Mouse (Mus musculus) neural tube, embryonic 13.5 days (tissue): ENCODE measurements around the gene Fgfr2. TPM values are rescaled to one million over a fixed set of nuclear protein-coding genes. Genes with fewer than 3 reads are reported as not detected.

Experiments used
- ATAC-seq: fragments of 200-750 bp; cut with Nextera tagmentation; 2 replicates; pipeline ENCODE4 v1.8.0; 2017; ENCODE audit warnings: low read depth, mild to moderate bottlenecking, moderate TSS enrichment, moderate library complexity
- H3K27ac ChIP-seq: fragments of 300-500 bp; sonication (generic); replicated peaks from 2 replicates; pipeline ENCODE4 v1.5.1; 2015; ENCODE audit warnings: moderate library complexity, mild to moderate bottlenecking, inconsistent platforms
- H3K27me3 ChIP-seq: fragments of 300-500 bp; sonication (generic); 2 replicates; pipeline ENCODE4 v1.6.1; 2015; ENCODE audit warnings: mild to moderate bottlenecking, inconsistent platforms
- H3K36me3 ChIP-seq: fragments of 300-500 bp; sonication (generic); 2 replicates; pipeline ENCODE4 v1.6.1; 2015; ENCODE audit warnings: mild to moderate bottlenecking, inconsistent platforms
- H3K4me1 ChIP-seq: fragments of 300-500 bp; sonication (generic); replicated peaks from 2 replicates; pipeline ENCODE4 v1.6.1; 2015; ENCODE audit warnings: inconsistent platforms
- H3K4me2 ChIP-seq: fragments of 300-500 bp; sonication (generic); 2 replicates; pipeline ENCODE4 v1.6.1; 2015; ENCODE audit warnings: inconsistent platforms, mild to moderate bottlenecking, moderate library complexity
- H3K4me3 ChIP-seq: fragments of 300-500 bp; sonication (generic); 2 replicates; pipeline ENCODE4 v1.5.1; 2015; ENCODE audit warnings: mild to moderate bottlenecking, inconsistent platforms
- H3K9ac ChIP-seq: fragments of 300-500 bp; sonication (generic); 2 replicates; pipeline ENCODE4 v1.6.1; 2015; ENCODE audit warnings: moderate library complexity, mild to moderate bottlenecking, inconsistent platforms
- H3K9me3 ChIP-seq: fragments of 300-500 bp; sonication (generic); 2 replicates; pipeline ENCODE4 v1.6.1; 2016; ENCODE audit warnings: inconsistent platforms
- WGBS: fragments of 180-500 bp; shearing (Covaris S2); methylation state at CpG from one replicate; pipeline ENCODE4 v1.1.7; 2015; 5-methylcytosine and 5-hydroxymethylcytosine counted together
- polyA plus RNA-seq: library from polyadenylated mRNA; unstranded; fragments of >200 nt; fragmentation: Nextera tagmentation; extraction: Ambion mirVana; gene quantifications from 2 replicates; pipeline ENCODE4 v1.2.1, GENCODE M21; 2015

Gene Fgfr2
- polyA plus RNA-seq, 1 experiment from 2014 or later: 22.9 TPM

GRCm38 (mm10) chr7:132580511-132580910, 542.6 kb downstream of the Fgfr2 start:
- 79% methylated on average over 6 of the region's 6 CpGs for WGBS
- no peak for ATAC-seq
- H3K4me3 ChIP-seq: no peak overlapping the region
- H3K4me2 ChIP-seq: no peak overlapping the region
- peaks cover 6% of the 10 kb centered on the region for H3K4me1 ChIP-seq
- H3K36me3 ChIP-seq: no peaks in the 10 kb centered on the region
- H3K27ac ChIP-seq: no peak overlapping the region
- H3K9me3 ChIP-seq: no peaks in the 10 kb centered on the region
- H3K27me3 ChIP-seq: no peaks in the 10 kb centered on the region
- H3K9ac ChIP-seq: no peak overlapping the region

- H3K36me3 ChIP-seq: no peaks in the 10 kb centered on the region
- H3K4me3 ChIP-seq: no peak overlapping the region
- no peak overlapping the region for H3K27ac ChIP-seq
- peaks cover 16% of the 10 kb centered on the region for H3K4me1 ChIP-seq
- no peak overlapping the region for H3K9ac ChIP-seq
- WGBS: 70% methylated on average over 4 of the region's 4 CpGs
- H3K4me2 ChIP-seq: peak overlapping the region; percentile 65
- ATAC-seq: no peak
- no peaks in the 10 kb centered on the region for H3K9me3 ChIP-seq
- no peaks in the 10 kb centered on the region for H3K27me3 ChIP-seq
Observed at GRCm38 (mm10) chr7:132576891-132577290, 546.3 kb downstream of the Fgfr2 start.

- H3K4me3 ChIP-seq: peak within 1 kb of the TSS; percentile 69
- H3K27ac ChIP-seq: peak within 1 kb of the TSS; percentile 90
- H3K36me3 ChIP-seq: no peaks in the 10 kb centered on the region
- no peaks in the 10 kb centered on the region for H3K27me3 ChIP-seq
- peak within 1 kb of the TSS; percentile 65 for H3K4me2 ChIP-seq
- peaks cover 23% of the 10 kb centered on the region for H3K4me1 ChIP-seq
- WGBS: under 1% methylated on average over 49 of the region's 49 CpGs
- H3K9me3 ChIP-seq: no peaks in the 10 kb centered on the region
- H3K9ac ChIP-seq: peak within 1 kb of the TSS; percentile 75
- peak; percentile 98 for ATAC-seq
Observed at GRCm38 (mm10) chr7:132576116-132576650, 547.0 kb downstream of the Fgfr2 start, which contains the start of gene Oat. TSS of gene Oat (minus strand) at chr7:132576398.

DNA sequence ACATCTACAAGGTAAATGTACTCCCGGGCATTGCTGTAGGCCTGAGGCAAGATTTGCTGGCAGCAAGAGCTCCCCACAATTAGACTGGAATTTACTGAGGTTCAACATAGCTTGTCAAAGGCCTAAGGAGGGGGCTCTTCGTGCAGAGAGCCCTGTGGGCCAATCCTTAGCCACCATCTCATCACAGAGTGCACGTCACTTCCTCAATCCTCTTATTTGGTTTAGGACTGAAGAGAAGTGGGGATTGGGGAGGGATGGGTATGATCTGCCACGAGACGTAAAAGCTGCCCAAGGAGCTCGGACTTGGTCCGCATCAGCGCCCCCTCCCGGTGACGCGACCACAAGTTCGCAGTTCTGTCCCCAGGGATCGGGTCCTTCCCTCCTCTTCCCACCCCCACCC, 547.5 kb downstream of the Fgfr2 start:
- Histone ChIP-seq H3K9me3 (no peaks in the 10 kb centered on the region), H3K27me3 (no peaks in the 10 kb centered on the region), H3K4me3 (peak overlapping the region; percentile 69), H3K27ac (peak overlapping the region; percentile 90), H3K9ac (peak overlapping the region; percentile 75), H3K4me2 (peak overlapping the region; percentile 65), H3K4me1 (peaks cover 24% of the 10 kb centered on the region), H3K36me3 (no peaks in the 10 kb centered on the region)
- WGBS: under 1% methylated on average over 13 of the region's 13 CpGs
- ATAC-seq: peak; percentile 92

GRCm38 (mm10) chr7:132574646-132575045, 548.5 kb downstream of the Fgfr2 start:
- no peaks in the 10 kb centered on the region for H3K36me3 ChIP-seq
- no peak for ATAC-seq
- peaks cover 24% of the 10 kb centered on the region for H3K4me1 ChIP-seq
- H3K9me3 ChIP-seq: no peaks in the 10 kb centered on the region
- H3K9ac ChIP-seq: no peak overlapping the region
- H3K27ac ChIP-seq: no peak overlapping the region
- H3K4me2 ChIP-seq: peak overlapping the region; percentile 16; the same call in 1 of the 2 replicates
- no peaks in the 10 kb centered on the region for H3K27me3 ChIP-seq
- no peak overlapping the region for H3K4me3 ChIP-seq
- 87% methylated on average over 5 of the region's 5 CpGs for WGBS

- Histone ChIP-seq H3K4me3 (no peak overlapping the region), H3K4me2 (no peak overlapping the region), H3K27ac (peak overlapping the region; percentile 50; the same call in 1 of the 2 replicates), H3K36me3 (peaks cover 8% of the 10 kb centered on the region), H3K9ac (no peak overlapping the region), H3K4me1 (peaks cover 24% of the 10 kb centered on the region), H3K27me3 (no peaks in the 10 kb centered on the region), H3K9me3 (no peaks in the 10 kb centered on the region)
- ATAC-seq: no peak
- 42% methylated on average over 6 of the region's 6 CpGs for WGBS
Observed at GRCm38 (mm10) chr7:132573205-132573604, 549.9 kb downstream of the Fgfr2 start.

DNA sequence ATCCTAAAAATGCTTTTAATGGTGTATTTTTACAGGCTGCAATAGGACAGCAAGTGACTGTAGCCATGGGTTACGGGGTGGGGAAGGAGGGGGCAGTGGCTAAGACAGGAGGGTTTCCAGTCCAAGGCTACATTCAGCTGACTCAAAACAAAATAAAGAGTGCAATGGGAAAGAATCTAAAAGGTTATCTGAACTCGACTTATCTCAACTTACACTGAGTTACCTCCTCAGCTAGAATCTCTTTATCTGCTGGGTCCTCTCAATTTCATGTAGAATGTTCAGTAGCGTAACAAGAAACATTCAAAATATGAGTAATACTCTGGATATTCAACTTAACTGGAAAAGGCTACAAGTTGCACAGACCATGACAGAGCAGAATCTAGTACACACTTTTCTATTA, 550.4 kb downstream of the Fgfr2 start:
- Histone ChIP-seq H3K9ac (no peak overlapping the region), H3K36me3 (peaks cover 10% of the 10 kb centered on the region), H3K9me3 (no peaks in the 10 kb centered on the region), H3K4me2 (no peak overlapping the region), H3K4me1 (peaks cover 24% of the 10 kb centered on the region), H3K27ac (peak overlapping the region; percentile 50; the same call in 1 of the 2 replicates), H3K4me3 (no peak overlapping the region), H3K27me3 (no peaks in the 10 kb centered on the region)
- no peak for ATAC-seq
- WGBS: 68% methylated on average over 3 of the region's 3 CpGs

- H3K4me1 ChIP-seq: peaks cover 22% of the 10 kb centered on the region
- H3K9ac ChIP-seq: no peak overlapping the region
- H3K27me3 ChIP-seq: no peaks in the 10 kb centered on the region
- no peak for ATAC-seq
- H3K36me3 ChIP-seq: peaks cover 10% of the 10 kb centered on the region
- 82% methylated on average over 8 of the region's 8 CpGs for WGBS
- no peak overlapping the region for H3K4me2 ChIP-seq
- no peak overlapping the region for H3K27ac ChIP-seq
- no peaks in the 10 kb centered on the region for H3K9me3 ChIP-seq
- no peak overlapping the region for H3K4me3 ChIP-seq
Observed at GRCm38 (mm10) chr7:132571481-132571880, 551.7 kb downstream of the Fgfr2 start.

GRCm38 (mm10) chr7:132570071-132570470, 553.1 kb downstream of the Fgfr2 start:
- 88% methylated on average over 5 of the region's 5 CpGs for WGBS
- Histone ChIP-seq H3K27me3 (no peaks in the 10 kb centered on the region), H3K9me3 (no peaks in the 10 kb centered on the region), H3K27ac (no peak overlapping the region), H3K4me1 (peaks cover 14% of the 10 kb centered on the region), H3K9ac (no peak overlapping the region), H3K4me3 (no peak overlapping the region), H3K36me3 (peaks cover 13% of the 10 kb centered on the region), H3K4me2 (no peak overlapping the region)
- ATAC-seq: no peak

DNA sequence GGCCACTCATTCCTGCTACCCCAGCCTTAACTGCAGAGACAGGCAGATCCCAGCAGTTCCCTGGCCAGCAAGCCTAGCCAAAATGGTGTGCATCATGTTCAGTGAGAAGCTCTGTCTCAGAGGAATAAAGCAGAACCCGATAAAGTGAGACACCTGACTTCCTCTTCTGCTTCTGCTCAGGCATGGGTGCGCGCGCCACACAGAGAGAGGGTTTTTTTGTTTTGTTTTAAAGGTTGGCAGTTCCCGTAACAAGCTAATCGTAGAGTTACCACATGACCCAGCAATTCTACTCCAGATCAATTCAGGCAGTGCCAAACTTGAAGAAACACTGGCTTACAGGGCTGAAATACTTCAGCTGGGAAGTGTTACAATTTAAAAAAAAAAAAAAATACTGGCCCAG, 554.3 kb downstream of the Fgfr2 start:
- no peak overlapping the region for H3K27ac ChIP-seq
- 91% methylated on average over 6 of the region's 6 CpGs for WGBS
- H3K27me3 ChIP-seq: no peaks in the 10 kb centered on the region
- H3K36me3 ChIP-seq: peaks cover 24% of the 10 kb centered on the region
- H3K4me1 ChIP-seq: peaks cover 10% of the 10 kb centered on the region
- ATAC-seq: no peak
- H3K4me3 ChIP-seq: no peak overlapping the region
- no peak overlapping the region for H3K9ac ChIP-seq
- no peaks in the 10 kb centered on the region for H3K9me3 ChIP-seq
- H3K4me2 ChIP-seq: no peak overlapping the region

DNA sequence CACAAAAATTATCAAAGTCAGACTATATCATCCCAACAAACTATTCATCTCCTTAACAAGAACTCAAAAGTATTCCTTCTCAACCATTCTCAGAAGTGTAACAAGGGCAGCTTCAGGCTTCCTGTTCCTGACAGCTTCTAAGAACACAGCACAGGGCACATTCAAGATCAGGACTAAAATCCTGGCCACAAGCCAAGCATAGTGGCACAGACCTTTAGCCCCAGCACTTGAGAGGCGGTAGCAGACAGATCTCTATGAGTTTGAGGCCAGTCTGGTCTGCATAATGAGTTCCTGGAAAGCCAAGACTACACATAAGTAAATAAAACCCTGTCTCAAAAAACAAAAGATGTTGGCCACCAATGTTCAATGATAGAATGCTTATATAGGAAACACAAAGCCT, 557.3 kb downstream of the Fgfr2 start:
- H3K27ac ChIP-seq: no peak overlapping the region
- H3K36me3 ChIP-seq: peaks cover 54% of the 10 kb centered on the region
- no peak for ATAC-seq
- 61% methylated on average over 1 of the region's 1 CpGs for WGBS
- H3K9ac ChIP-seq: no peak overlapping the region
- no peak overlapping the region for H3K4me3 ChIP-seq
- H3K4me1 ChIP-seq: no peaks in the 10 kb centered on the region
- H3K4me2 ChIP-seq: no peak overlapping the region
- H3K27me3 ChIP-seq: no peaks in the 10 kb centered on the region
- no peaks in the 10 kb centered on the region for H3K9me3 ChIP-seq

- no peak overlapping the region for H3K27ac ChIP-seq
- no peaks in the 10 kb centered on the region for H3K27me3 ChIP-seq
- H3K4me1 ChIP-seq: no peaks in the 10 kb centered on the region; the same call in 1 of the 2 replicates
- H3K9ac ChIP-seq: no peak overlapping the region
- H3K9me3 ChIP-seq: no peaks in the 10 kb centered on the region
- H3K36me3 ChIP-seq: peaks cover 71% of the 10 kb centered on the region
- H3K4me2 ChIP-seq: no peak overlapping the region
- no peak for ATAC-seq
- WGBS: 28% methylated on average over 3 of the region's 3 CpGs
- no peak overlapping the region for H3K4me3 ChIP-seq
Observed at GRCm38 (mm10) chr7:132559138-132559766, 563.9 kb downstream of the Fgfr2 start.
